Mouse (Mus musculus) MEL (cell line): ENCODE measurements around the gene Dusp14. TPM values are rescaled to one million over a fixed set of nuclear protein-coding genes. Genes with fewer than 3 reads are reported as not detected.

ENCODE experiments used
- DNase-seq: peaks from one replicate; pipeline ENCODE4 v3.0.0; 2011; ENCODE audit warnings: low read depth, low spot score
- H3K27ac ChIP-seq: 2 replicates; pipeline ENCODE4 v1.5.1; 2012; ENCODE audit warnings: low read depth, mild to moderate bottlenecking, control low read depth, low read length, moderate library complexity; ENCODE audit not compliant: control insufficient read depth
- H3K27me3 ChIP-seq, 2 experiments: fragments of 150-350 bp in 1 of 2; sonication (generic) in 1 of 2; 2 replicates each; pipeline ENCODE4 v1.6.1; 2012; ENCODE audit warnings: low read length in 2 of 2, mild to moderate bottlenecking in 2 of 2, improper control_type of control experiment in 1 of 2, moderate library complexity in 1 of 2; ENCODE audit not compliant: insufficient read depth in 2 of 2, control insufficient read depth in 1 of 2
- H3K36me3 ChIP-seq, 2 experiments: 2 replicates each; pipeline ENCODE4 v1.6.1; 2012 to 2014; ENCODE audit warnings: low read length in 2 of 2, improper control_type of control experiment in 1 of 2, inconsistent platforms in 1 of 2, mild to moderate bottlenecking in 1 of 2; ENCODE audit not compliant: insufficient read depth in 2 of 2, control insufficient read depth in 1 of 2
- H3K4me1 ChIP-seq, 2 experiments: fragments of 150-350 bp in 1 of 2; sonication (generic) in 1 of 2; 2 replicates each; pipeline ENCODE4 v1.6.1; 2012; ENCODE audit warnings: low read length in 2 of 2, improper control_type of control experiment in 1 of 2, mild to moderate bottlenecking in 1 of 2; ENCODE audit not compliant: insufficient read depth in 2 of 2, control insufficient read depth in 1 of 2
- H3K4me3 ChIP-seq, 2 experiments: fragments of 150-350 bp in 1 of 2; sonication (generic) in 1 of 2; 2 replicates each; pipeline ENCODE4 v1.5.1; 2012; ENCODE audit warnings: low read depth in 2 of 2, low read length in 2 of 2, mild to moderate bottlenecking in 2 of 2, moderate library complexity in 2 of 2, control low read depth in 1 of 2, improper control_type of control experiment in 1 of 2; ENCODE audit not compliant: control insufficient read depth in 1 of 2, insufficient read depth in 1 of 2
- H3K79me2 ChIP-seq: 2 replicates; pipeline ENCODE4 v1.6.1; 2012; ENCODE audit warnings: mild to moderate bottlenecking, low read length, moderate library complexity; ENCODE audit not compliant: control insufficient read depth, poor library complexity, insufficient read depth
- H3K9ac ChIP-seq: 2 replicates; pipeline ENCODE4 v1.6.1; 2012; ENCODE audit warnings: low read depth, mild to moderate bottlenecking, control low read depth, low read length, moderate library complexity; ENCODE audit not compliant: control insufficient read depth, poor library complexity, severe bottlenecking
- H3K9me3 ChIP-seq: fragments of 150-350 bp; sonication (generic); replicated peaks from 2 replicates; pipeline ENCODE4 v1.6.1; 2012; ENCODE audit warnings: mild to moderate bottlenecking, low read length, improper control_type of control experiment, moderate library complexity; ENCODE audit not compliant: insufficient read depth
- CHD2 ChIP-seq: IDR thresholded peaks from 2 replicates; pipeline ENCODE4 v1.6.1; 2011; ENCODE audit warnings: low read length, improper control_type of control experiment
- ELF1 ChIP-seq: IDR thresholded peaks from 2 replicates; pipeline ENCODE4 v1.6.1; 2014; ENCODE audit warnings: low read depth, mild to moderate bottlenecking, inconsistent platforms, low read length, improper control_type of control experiment, moderate library complexity
- ETS1 ChIP-seq: IDR thresholded peaks from 2 replicates; pipeline ENCODE4 v1.6.1; 2012; ENCODE audit warnings: low read depth, mild to moderate bottlenecking, inconsistent platforms, low read length, improper control_type of control experiment, moderate library complexity
- GABPA ChIP-seq: IDR thresholded peaks from 2 replicates; pipeline ENCODE4 v1.6.1; 2012; ENCODE audit warnings: low read depth, mild to moderate bottlenecking, inconsistent platforms, low read length, improper control_type of control experiment, moderate library complexity
- JUND ChIP-seq: IDR thresholded peaks from 2 replicates; pipeline ENCODE4 v1.6.1; 2011; ENCODE audit warnings: low read depth, mild to moderate bottlenecking, improper control_type of control experiment, low read length
- MAX ChIP-seq: IDR thresholded peaks from 2 replicates; pipeline ENCODE4 v1.6.1; 2011; ENCODE audit warnings: low read length, improper control_type of control experiment
- MXI1 ChIP-seq: IDR thresholded peaks from 2 replicates; pipeline ENCODE4 v1.6.1; 2011; ENCODE audit warnings: mild to moderate bottlenecking, low read depth, low read length, improper control_type of control experiment
- MYC ChIP-seq: IDR thresholded peaks from 2 replicates; pipeline ENCODE4 v1.6.1; 2011; ENCODE audit warnings: low read depth, mild to moderate bottlenecking, low read length, improper control_type of control experiment, moderate library complexity
- NELFE ChIP-seq: IDR thresholded peaks from 2 replicates; pipeline ENCODE4 v1.6.1; 2011; ENCODE audit warnings: low read depth, low read length, improper control_type of control experiment
- POLR2AphosphoS2 ChIP-seq: IDR thresholded peaks from 2 replicates; pipeline ENCODE4 v1.6.1; 2011; ENCODE audit warnings: low read length, improper control_type of control experiment
- POLR2AphosphoS5 ChIP-seq: IDR thresholded peaks from 2 replicates; pipeline ENCODE4 v1.6.1; 2012; ENCODE audit warnings: low read depth, borderline replicate concordance, mild to moderate bottlenecking, inconsistent platforms, low read length, moderate library complexity, mixed read lengths
- TAL1 ChIP-seq: IDR thresholded peaks from 2 replicates; pipeline ENCODE4 v1.6.1; 2012; ENCODE audit warnings: mild to moderate bottlenecking, inconsistent platforms, low read length, moderate library complexity, mixed read lengths
- TBP ChIP-seq: IDR thresholded peaks from 2 replicates; pipeline ENCODE4 v1.8.0; 2011; ENCODE audit warnings: low read depth, low read length, improper control_type of control experiment
- TCF12 ChIP-seq: IDR thresholded peaks from 2 replicates; pipeline ENCODE4 v1.6.1; 2014; ENCODE audit warnings: low read depth, mild to moderate bottlenecking, inconsistent platforms, low read length, improper control_type of control experiment, moderate library complexity
- UBTF ChIP-seq: IDR thresholded peaks from 2 replicates; pipeline ENCODE4 v1.6.1; 2012; ENCODE audit warnings: low read depth, mild to moderate bottlenecking, inconsistent platforms, low read length, improper control_type of control experiment, moderate library complexity, borderline replicate concordance; ENCODE audit not compliant: insufficient read depth
- USF2 ChIP-seq, 2 experiments: IDR thresholded peaks; 2 replicates each; pipeline ENCODE4 v1.6.1; 2011 to 2012; ENCODE audit warnings: improper control_type of control experiment in 2 of 2, low read length in 2 of 2, borderline replicate concordance in 1 of 2, inconsistent platforms in 1 of 2, low read depth in 1 of 2, mild to moderate bottlenecking in 1 of 2; ENCODE audit not compliant: insufficient read depth in 1 of 2
- ZKSCAN1 ChIP-seq: IDR thresholded peaks from 2 replicates; pipeline ENCODE4 v1.6.1; 2012; ENCODE audit warnings: low read depth, mild to moderate bottlenecking, inconsistent platforms, low read length, improper control_type of control experiment, moderate library complexity
- polyA plus RNA-seq, 2 experiments: library from polyadenylated mRNA; stranded (reverse) in 1 of 2; unstranded in 1 of 2; fragments of >175 nt in 1 of 2; fragments of >200 nt in 1 of 2; gene quantifications; 2 replicates each; pipeline versions ENCODE4 v1.2.1 to v1.2.4; 2012; ENCODE audit warnings: low replicate concordance in 2 of 2, low read depth in 1 of 2; ENCODE audit not compliant: insufficient read length in 2 of 2, insufficient read depth in 1 of 2, missing spikeins in 1 of 2
- total RNA-seq: library from RNA; depleted of rRNA; stranded (reverse); fragments of 300-350 nt; gene quantifications from 2 replicates; pipeline ENCODE4 v1.2.3, GENCODE M21; 2012

Gene Dusp14
- total and polyA plus RNA-seq, 3 experiments: 7.9 to 9.7 TPM; not detected in 1

DNA sequence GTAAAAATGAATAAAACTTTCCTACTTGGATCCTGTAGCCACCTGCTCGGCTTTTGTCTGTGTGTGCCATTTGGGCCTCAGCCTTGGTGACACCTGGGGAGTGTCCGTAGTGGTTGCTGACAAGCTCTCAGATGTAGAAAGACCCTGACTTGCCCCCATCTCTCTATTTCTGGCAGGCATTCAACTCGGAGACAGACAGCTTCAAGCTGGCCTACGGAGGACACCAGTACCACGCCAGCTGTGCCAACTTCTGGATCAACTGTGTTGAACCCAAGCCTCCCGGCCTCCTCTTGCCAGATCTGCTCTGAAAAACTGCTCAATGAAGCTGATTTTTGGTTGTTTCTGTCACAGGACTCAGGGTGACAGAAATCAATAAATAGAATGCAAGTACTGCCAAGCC, 28.4 kb downstream of the Dusp14 start:
- Histone ChIP-seq H3K27me3 (no peaks in the 10 kb centered on the region), H3K79me2 (no peaks in the 10 kb centered on the region), H3K36me3 (peaks cover 0 to 2% of the 10 kb centered on the region in 2 experiments; a peak in 2 of 4 replicates), H3K9me3 (no peaks in the 10 kb centered on the region), H3K4me1 (no peaks in the 10 kb centered on the region), H3K4me3 (no peak overlapping the region), H3K27ac (no peak overlapping the region), H3K9ac (no peak overlapping the region)
- no peak for DNase-seq
- TF ChIP-seq GABPA (no peak), TCF12 (no peak), ETS1 (no peak), POLR2AphosphoS5 (no peak), MYC (no peak), JUND (no peak), CHD2 (no peak), ZKSCAN1 (no peak), POLR2AphosphoS2 (no peak), MAX (no peak), MXI1 (no peak), USF2 (IDR thresholded peaks at IDR 0.05; ENCODE audit: borderline replicate concordance in 1 of 2, insufficient read depth in 1 of 2, low read depth in 1 of 2, low read length in 2 of 2) (no peak), TBP (no peak), UBTF (no peak)

DNA sequence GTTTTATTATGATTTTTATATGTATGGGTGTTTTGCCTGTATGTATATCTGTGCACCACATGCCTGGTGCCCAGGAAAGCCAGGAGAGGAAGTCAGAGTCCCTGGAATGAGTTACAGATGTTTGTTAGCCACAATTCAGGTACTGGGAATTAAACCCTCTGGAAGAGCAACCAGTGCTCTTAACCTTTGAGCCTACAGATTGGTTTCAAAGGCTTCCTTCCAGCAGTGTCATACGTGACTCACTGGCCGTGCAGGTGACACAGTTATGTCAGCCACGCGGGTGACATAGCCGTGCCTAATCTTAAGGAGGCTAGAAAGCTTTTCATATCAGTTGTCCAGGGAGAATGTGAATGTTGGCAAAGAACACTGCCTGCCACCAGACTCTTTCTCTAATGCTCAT, 35.4 kb downstream of the Dusp14 start:
- H3K27ac ChIP-seq: no peak overlapping the region
- no peak overlapping the region for H3K4me3 ChIP-seq
- DNase-seq: no peak
- H3K36me3 ChIP-seq: peaks cover 0 to 4% of the 10 kb centered on the region in 2 experiments; a peak in 2 of 4 replicates
- H3K9ac ChIP-seq: no peak overlapping the region
- H3K27me3 ChIP-seq: no peaks in the 10 kb centered on the region
- H3K9me3 ChIP-seq: no peaks in the 10 kb centered on the region
- H3K79me2 ChIP-seq: no peaks in the 10 kb centered on the region
- TF ChIP-seq GABPA (no peak), TAL1 (no peak), USF2 (IDR thresholded peaks at IDR 0.05; ENCODE audit: borderline replicate concordance in 1 of 2, insufficient read depth in 1 of 2, low read depth in 1 of 2, low read length in 2 of 2) (no peak), TBP (no peak), MAX (no peak), NELFE (no peak), ETS1 (no peak), UBTF (no peak), ELF1 (no peak)
- no peaks in the 10 kb centered on the region for H3K4me1 ChIP-seq
